Mouse (Mus musculus) stomach, embryonic 15.5 days (tissue): ENCODE measurements around the gene Pgf. TPM values are rescaled to one million over a fixed set of nuclear protein-coding genes. Genes with fewer than 3 reads are reported as not detected.

Experiments used
- ATAC-seq: fragments of 200-750 bp; cut with Nextera tagmentation; 2 replicates; pipeline ENCODE4 v1.8.0; 2017; ENCODE audit warnings: low read depth, moderate number of reproducible peaks, moderate TSS enrichment; ENCODE audit not compliant: insufficient read depth, low FRiP score
- H3K27ac ChIP-seq: fragments of 300-500 bp; sonication (generic); 2 replicates; pipeline ENCODE4 v1.5.1; 2015; ENCODE audit warnings: mild to moderate bottlenecking, inconsistent platforms
- H3K27me3 ChIP-seq: fragments of 300-500 bp; sonication (generic); replicated peaks from 2 replicates; pipeline ENCODE4 v1.6.1; 2015; ENCODE audit warnings: inconsistent platforms
- H3K36me3 ChIP-seq: fragments of 300-500 bp; sonication (generic); 2 replicates; pipeline ENCODE4 v1.6.1; 2015; ENCODE audit warnings: inconsistent platforms
- H3K4me1 ChIP-seq: fragments of 300-500 bp; sonication (generic); 2 replicates; pipeline ENCODE4 v1.6.1; 2015; ENCODE audit warnings: inconsistent platforms
- H3K4me2 ChIP-seq: fragments of 300-500 bp; sonication (generic); 2 replicates; pipeline ENCODE4 v1.6.1; 2015; ENCODE audit warnings: mild to moderate bottlenecking, inconsistent platforms
- H3K4me3 ChIP-seq: fragments of 300-500 bp; sonication (generic); replicated peaks from 2 replicates; pipeline ENCODE4 v1.5.1; 2015; ENCODE audit warnings: inconsistent platforms
- H3K9ac ChIP-seq: fragments of 300-500 bp; sonication (generic); 2 replicates; pipeline ENCODE4 v1.6.1; 2015; ENCODE audit warnings: inconsistent platforms
- H3K9me3 ChIP-seq: fragments of 300-500 bp; sonication (generic); 2 replicates; pipeline ENCODE4 v1.6.1; 2016; ENCODE audit warnings: inconsistent platforms
- WGBS: fragments of 180-500 bp; shearing (Covaris S2); methylation state at CpG from one replicate; pipeline ENCODE4 v1.1.7; 2015; 5-methylcytosine and 5-hydroxymethylcytosine counted together
- polyA plus RNA-seq: library from polyadenylated mRNA; unstranded; fragments of >200 nt; fragmentation: Nextera tagmentation; extraction: Ambion mirVana; gene quantifications from 2 replicates; pipeline ENCODE4 v1.2.1, GENCODE M21; 2015

Gene Pgf
- polyA plus RNA-seq = 14.7 and 16.0 TPM in 2 replicates

DNA sequence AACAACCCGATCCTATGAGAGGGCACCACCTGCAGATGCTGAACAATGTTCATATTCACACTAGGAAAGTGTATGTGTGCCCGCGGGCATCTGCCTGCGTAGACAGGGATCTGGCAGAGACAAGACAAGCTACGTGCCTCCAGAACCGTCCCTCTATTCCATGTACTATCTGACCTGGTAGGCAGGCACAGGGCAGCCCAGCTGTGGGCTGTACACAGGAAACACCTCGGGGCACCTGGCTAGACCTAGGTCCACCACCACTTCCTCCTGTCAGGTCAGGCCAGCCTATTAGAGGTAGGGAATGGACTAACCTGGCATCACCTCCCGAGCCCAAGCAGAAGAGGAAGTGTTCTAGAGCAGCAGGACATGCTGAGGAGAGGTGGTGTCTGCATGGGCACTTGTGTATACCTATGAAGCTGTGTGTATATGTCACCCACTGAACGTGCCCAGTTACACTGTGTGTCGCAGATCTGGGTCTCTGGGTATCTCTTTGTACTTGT, at the start of gene Pgf:
TSS of gene Pgf (minus strand) at position 51 of the 500 bp plus-strand sequence.
- Histone ChIP-seq H3K4me3 (peak within 1 kb of the TSS; percentile 47), H3K9ac (peak within 1 kb of the TSS; percentile 40), H3K27ac (peak within 1 kb of the TSS; percentile 73; the same call in 1 of the 2 replicates), H3K4me2 (peak within 1 kb of the TSS; percentile 76), H3K4me1 (peaks cover 53% of the 10 kb centered on the region), H3K9me3 (no peaks in the 10 kb centered on the region), H3K27me3 (0 out of 2 replicates have a peak, but pooled peaks cover 3% of the 10 kb centered on the region), H3K36me3 (no peaks in the 10 kb centered on the region)
- no peak for ATAC-seq
- WGBS = 79% methylated on average over 10 of the region's 10 CpGs

DNA sequence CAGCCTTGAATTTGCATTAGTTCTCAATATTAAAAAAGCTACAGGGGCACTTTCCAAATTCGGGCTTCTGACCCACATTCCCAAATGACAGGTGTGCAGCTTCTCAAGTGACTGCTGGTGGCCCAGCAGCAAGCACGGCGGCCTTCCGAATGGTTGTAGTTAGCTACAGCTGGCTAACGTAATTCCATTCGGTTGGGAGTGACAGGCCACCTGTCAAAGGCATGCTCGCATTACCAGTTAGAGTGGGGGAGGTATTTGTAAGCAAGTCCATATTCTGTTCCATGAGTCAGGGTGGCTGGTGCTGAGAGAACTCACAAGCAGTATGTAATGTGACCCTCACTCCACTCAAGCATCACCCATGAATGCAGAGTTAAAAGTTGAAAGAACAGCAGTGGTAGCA, 49.6 kb upstream of the Pgf start:
- WGBS = 41% methylated on average over 7 of the region's 7 CpGs
- H3K9me3 ChIP-seq = no peaks in the 10 kb centered on the region
- H3K36me3 ChIP-seq = peaks cover 33% of the 10 kb centered on the region
- H3K4me1 ChIP-seq = peaks cover 4% of the 10 kb centered on the region; the same call in 1 of the 2 replicates
- H3K4me3 ChIP-seq = no peak overlapping the region
- H3K9ac ChIP-seq = no peak overlapping the region
- ATAC-seq = no peak
- H3K4me2 ChIP-seq = no peak overlapping the region
- no peaks in the 10 kb centered on the region for H3K27me3 ChIP-seq
- H3K27ac ChIP-seq = no peak overlapping the region

GRCm38 (mm10) chr12:85219905-85220290, 42.3 kb upstream of the Pgf start:
- ATAC-seq = no peak
- no peaks in the 10 kb centered on the region for H3K27me3 ChIP-seq
- WGBS = 4% methylated on average over 12 of the region's 12 CpGs
- peak overlapping the region; percentile 23; the same call in 1 of the 2 replicates for H3K27ac ChIP-seq
- peaks cover 21% of the 10 kb centered on the region for H3K36me3 ChIP-seq
- no peaks in the 10 kb centered on the region for H3K9me3 ChIP-seq
- H3K4me1 ChIP-seq = peaks cover 15% of the 10 kb centered on the region; the same call in 1 of the 2 replicates
- peak overlapping the region; percentile 59 for H3K4me3 ChIP-seq
- peak overlapping the region; percentile 86 for H3K4me2 ChIP-seq
- H3K9ac ChIP-seq = peak overlapping the region; percentile 47

DNA sequence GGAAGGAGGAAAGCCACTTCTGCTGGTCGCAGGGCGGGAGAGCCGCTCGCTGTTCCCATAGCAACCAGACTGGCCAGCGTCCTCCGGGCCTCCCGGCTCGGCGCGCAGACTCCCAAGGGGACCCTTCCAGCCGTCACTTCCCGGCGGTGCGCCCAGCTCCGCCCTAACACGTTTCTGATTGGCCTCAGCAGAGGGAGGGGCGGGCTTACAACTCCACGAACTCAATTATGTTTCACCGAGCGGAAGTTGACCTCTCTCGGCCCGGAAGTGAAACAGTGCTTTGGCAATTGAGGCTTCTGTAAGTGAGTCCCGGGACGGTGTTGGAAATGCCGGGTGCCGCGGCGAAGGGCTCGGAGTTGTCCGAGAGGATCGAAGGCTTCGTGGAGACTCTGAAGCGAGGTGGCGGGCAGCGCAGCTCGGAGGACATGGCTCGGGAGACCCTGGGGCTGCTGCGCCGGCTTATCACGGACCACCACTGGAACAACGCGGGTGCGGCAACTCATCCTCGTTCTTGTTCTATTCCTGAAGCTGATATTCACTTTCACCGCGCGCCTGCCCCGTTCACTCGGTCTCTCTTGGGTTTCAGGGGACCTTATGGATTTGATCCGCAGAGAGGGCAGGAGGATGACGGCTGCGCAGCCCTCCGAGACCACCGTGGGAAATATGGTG, 41.8 kb upstream of the Pgf start, which contains the start of gene Eif2b2:
TSS of gene Eif2b2 (plus strand) at position 246 of the 669 bp plus-strand sequence.
- Histone ChIP-seq H3K9me3 (no peaks in the 10 kb centered on the region), H3K4me2 (peak within 1 kb of the TSS; percentile 86), H3K4me3 (peak within 1 kb of the TSS; percentile 59), H3K9ac (peak within 1 kb of the TSS; percentile 47), H3K27ac (peak within 1 kb of the TSS; percentile 67), H3K36me3 (peaks cover 16% of the 10 kb centered on the region), H3K4me1 (peaks cover 15% of the 10 kb centered on the region; the same call in 1 of the 2 replicates), H3K27me3 (no peaks in the 10 kb centered on the region)
- under 1% methylated on average over 54 of the region's 54 CpGs for WGBS
- peak; percentile 99 for ATAC-seq

- Histone ChIP-seq H3K4me3 (no peak overlapping the region), H3K4me1 (peaks cover 15% of the 10 kb centered on the region; the same call in 1 of the 2 replicates), H3K36me3 (peaks cover 8% of the 10 kb centered on the region; the same call in 1 of the 2 replicates), H3K27me3 (no peaks in the 10 kb centered on the region), H3K27ac (peak overlapping the region; percentile 31; the same call in 1 of the 2 replicates), H3K9me3 (no peaks in the 10 kb centered on the region), H3K4me2 (no peak overlapping the region), H3K9ac (no peak overlapping the region)
- peak; percentile 57 for ATAC-seq
- 58% methylated on average over 2 of the region's 2 CpGs for WGBS
Measured at GRCm38 (mm10) chr12:85217733-85218310, 40.2 kb upstream of the Pgf start.

- Histone ChIP-seq H3K9ac (no peak overlapping the region), H3K36me3 (no peaks in the 10 kb centered on the region), H3K27me3 (no peaks in the 10 kb centered on the region), H3K4me1 (0 out of 2 replicates have a peak, but pooled peaks cover 2% of the 10 kb centered on the region), H3K4me2 (no peak overlapping the region), H3K9me3 (no peaks in the 10 kb centered on the region), H3K4me3 (no peak overlapping the region), H3K27ac (no peak overlapping the region)
- WGBS = 66% methylated on average over 5 of the region's 5 CpGs
- no peak for ATAC-seq
Measured at GRCm38 (mm10) chr12:85215031-85215430, 37.4 kb upstream of the Pgf start.

DNA sequence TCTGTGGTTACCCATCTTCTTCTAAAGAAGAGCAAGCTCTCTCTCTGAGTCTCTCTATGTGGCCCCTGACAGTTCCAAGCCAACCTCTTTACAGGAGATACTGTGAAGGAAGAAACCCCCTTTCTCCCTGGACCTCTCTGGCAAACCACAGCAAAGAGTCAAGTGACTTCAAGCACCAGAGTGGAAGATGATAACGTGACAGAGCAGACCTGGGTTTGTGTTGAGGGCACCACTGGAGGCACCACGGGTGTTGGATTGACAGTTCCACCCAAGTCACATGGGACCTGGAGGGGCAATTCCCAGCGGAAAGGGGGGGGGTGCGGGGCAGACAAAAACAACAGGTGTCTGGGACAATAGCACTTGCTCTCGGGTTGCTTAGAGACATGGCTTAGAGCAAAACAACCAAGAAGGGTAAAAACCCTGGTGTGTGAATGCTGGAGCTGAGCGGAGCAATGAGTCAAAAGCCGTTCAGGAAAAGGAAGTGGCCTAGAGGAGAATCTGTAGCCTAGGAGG, 31.2 kb upstream of the Pgf start:
- no peak overlapping the region for H3K4me2 ChIP-seq
- no peak overlapping the region for H3K9ac ChIP-seq
- H3K4me3 ChIP-seq = no peak overlapping the region
- 46% methylated on average over 7 of the region's 7 CpGs for WGBS
- no peak for ATAC-seq
- H3K36me3 ChIP-seq = no peaks in the 10 kb centered on the region
- no peaks in the 10 kb centered on the region for H3K27me3 ChIP-seq
- no peaks in the 10 kb centered on the region for H3K9me3 ChIP-seq
- H3K27ac ChIP-seq = no peak overlapping the region
- H3K4me1 ChIP-seq = no peaks in the 10 kb centered on the region

GRCm38 (mm10) chr12:85205425-85205824, 27.8 kb upstream of the Pgf start:
- no peaks in the 10 kb centered on the region for H3K36me3 ChIP-seq
- no peak overlapping the region for H3K4me3 ChIP-seq
- no peak overlapping the region for H3K9ac ChIP-seq
- H3K27ac ChIP-seq = no peak overlapping the region
- no peak overlapping the region for H3K4me2 ChIP-seq
- WGBS = 78% methylated on average over 10 of the region's 10 CpGs
- no peaks in the 10 kb centered on the region for H3K27me3 ChIP-seq
- no peaks in the 10 kb centered on the region for H3K9me3 ChIP-seq
- ATAC-seq = no peak
- H3K4me1 ChIP-seq = peaks cover 11% of the 10 kb centered on the region

DNA sequence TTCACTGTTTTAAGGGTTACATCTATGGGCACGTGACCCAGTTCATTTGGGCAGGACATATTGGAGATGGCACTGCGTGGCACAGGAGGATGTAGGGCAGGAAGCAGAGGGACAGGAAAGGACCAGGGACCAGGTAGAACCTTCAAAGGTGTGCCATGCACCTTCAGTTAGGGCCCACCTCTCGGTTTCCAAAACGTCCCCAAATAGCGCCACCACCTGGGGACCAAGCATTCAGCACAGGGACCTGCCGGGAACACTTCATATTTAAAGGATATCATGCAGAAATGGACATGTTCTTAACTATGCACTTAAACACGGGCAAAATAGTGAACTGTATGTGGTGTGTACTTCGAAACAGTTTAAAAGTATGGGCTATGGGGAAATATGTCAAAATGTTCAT, 26.5 kb upstream of the Pgf start:
- Histone ChIP-seq H3K9ac (no peak overlapping the region), H3K4me3 (no peak overlapping the region), H3K27me3 (no peaks in the 10 kb centered on the region), H3K4me1 (peaks cover 11% of the 10 kb centered on the region), H3K27ac (no peak overlapping the region), H3K9me3 (no peaks in the 10 kb centered on the region), H3K4me2 (no peak overlapping the region), H3K36me3 (no peaks in the 10 kb centered on the region)
- 52% methylated on average over 8 of the region's 8 CpGs for WGBS
- ATAC-seq = no peak

- no peak overlapping the region for H3K27ac ChIP-seq
- no peak overlapping the region for H3K9ac ChIP-seq
- WGBS = 64% methylated on average over 5 of the region's 5 CpGs
- H3K4me2 ChIP-seq = no peak overlapping the region
- H3K4me3 ChIP-seq = no peak overlapping the region
- no peaks in the 10 kb centered on the region for H3K9me3 ChIP-seq
- no peaks in the 10 kb centered on the region for H3K36me3 ChIP-seq
- H3K27me3 ChIP-seq = no peaks in the 10 kb centered on the region
- no peak for ATAC-seq
- H3K4me1 ChIP-seq = peaks cover 11% of the 10 kb centered on the region
Measured at GRCm38 (mm10) chr12:85203699-85204098, 26.1 kb upstream of the Pgf start.

- Histone ChIP-seq H3K9me3 (no peaks in the 10 kb centered on the region), H3K27ac (no peak overlapping the region), H3K36me3 (no peaks in the 10 kb centered on the region), H3K4me1 (peaks cover 20% of the 10 kb centered on the region), H3K4me2 (no peak overlapping the region), H3K9ac (no peak overlapping the region), H3K27me3 (no peaks in the 10 kb centered on the region), H3K4me3 (no peak overlapping the region)
- ATAC-seq = no peak
- 88% methylated on average over 7 of the region's 7 CpGs for whole genome bisulfite sequencing
Measured at GRCm38 (mm10) chr12:85202191-85202590, 24.6 kb upstream of the Pgf start.

- peaks cover 24% of the 10 kb centered on the region for H3K4me1 ChIP-seq
- H3K4me2 ChIP-seq = no peak overlapping the region
- no peaks in the 10 kb centered on the region for H3K9me3 ChIP-seq
- no peak overlapping the region for H3K4me3 ChIP-seq
- WGBS = 72% methylated on average over 2 of the region's 2 CpGs
- ATAC-seq = no peak
- no peak overlapping the region for H3K27ac ChIP-seq
- H3K27me3 ChIP-seq = no peaks in the 10 kb centered on the region
- H3K36me3 ChIP-seq = no peaks in the 10 kb centered on the region
- no peak overlapping the region for H3K9ac ChIP-seq
Measured at GRCm38 (mm10) chr12:85201830-85202147, 24.2 kb upstream of the Pgf start.
